ENCODE assay signal across 8 mouse cellular contexts in genomic region chr16:45967471-45967870, GRCm38 (mm10). TPM values are rescaled to one million over a fixed set of nuclear protein-coding genes. Genes with fewer than 3 reads are reported as not detected.
DNase-seq lines count a peak whose midpoint lies in the region; ATAC-seq and TF ChIP-seq lines count a peak whose summit lies in the region.

No protein-coding gene starts in this region.

- no peak overlapping the region for H3K4me3 ChIP-seq in kidney, adult 2 months (ENCODE audit: insufficient read depth, low read depth, low read length)
- no peak overlapping the region for H3K4me3 ChIP-seq in limb, embryonic 10.5 days
- no peak overlapping the region for H3K4me3 ChIP-seq in midbrain, embryonic 16.5 days (ENCODE audit: low read depth, low read length)

- TF ChIP-seq CTCF in kidney, adult 2 months (conservative IDR thresholded peaks at IDR 0.05; ENCODE audit: insufficient read depth, insufficient read length, low read depth, low read length), result peak; percentile 92

- TF ChIP-seq POLR2A in kidney, adult 2 months (IDR thresholded peaks at IDR 0.05; ENCODE audit: low read depth, low read length), result no peak

- ATAC-seq in midbrain, embryonic 16.5 days, result peak; percentile 92

- peak overlapping the region; percentile 93; the same call in 1 of the 2 replicates for H3K27ac ChIP-seq in kidney, adult 2 months (ENCODE audit: insufficient read depth, low read depth, low read length)
- H3K27ac ChIP-seq in limb, embryonic 10.5 days, result no peak overlapping the region
- H3K27ac ChIP-seq in midbrain, embryonic 16.5 days (ENCODE audit: low read length), result no peak overlapping the region

- H3K9me3 ChIP-seq in limb, embryonic 10.5 days (replicated peaks), result no peaks in the 10 kb centered on the region
- H3K9me3 ChIP-seq in midbrain, embryonic 16.5 days (replicated peaks; ENCODE audit: control insufficient read depth, low read length, poor library complexity, severe bottlenecking), result no peaks in the 10 kb centered on the region

- peaks cover 6% of the 10 kb centered on the region; the same call in 1 of the 2 replicates for H3K4me1 ChIP-seq in kidney, adult 2 months (ENCODE audit: control insufficient read depth, insufficient read depth, low read length)
- H3K4me1 ChIP-seq in limb, embryonic 10.5 days, result no peaks in the 10 kb centered on the region
- H3K4me1 ChIP-seq in midbrain, embryonic 16.5 days (ENCODE audit: control insufficient read depth, insufficient read depth, low read length), result no peaks in the 10 kb centered on the region

- no peaks in the 10 kb centered on the region for H3K27me3 ChIP-seq in kidney, adult 2 months (replicated peaks; ENCODE audit: control insufficient read depth, insufficient read depth, low read length)
- no peaks in the 10 kb centered on the region for H3K27me3 ChIP-seq in limb, embryonic 10.5 days (ENCODE audit: low read depth, poor library complexity, severe bottlenecking)
- no peaks in the 10 kb centered on the region for H3K27me3 ChIP-seq in midbrain, embryonic 16.5 days (ENCODE audit: control insufficient read depth, insufficient read depth, low read depth, low read length)

- DNase-seq in 3134 (ENCODE audit: extremely low read depth, insufficient read length, low spot score), result peak; percentile 33
- DNase-seq in adrenal gland, postnatal 10 days, result peak; percentile 83
- DNase-seq in embryo, embryonic 9.5 days (ENCODE audit: extremely low spot score), result peak; percentile 71
- DNase-seq in heart, adult 18-20 months, result peak; percentile 78 to 89
- DNase-seq in kidney, adult 2 months, result peak; percentile 89
- peak; percentile 90 for DNase-seq in limb, embryonic 10.5 days (ENCODE audit: low spot score)
- DNase-seq in spleen, postnatal 36 days (ENCODE audit: low spot score in 2 of 2), result peak; percentile 18 to 19

- no peak overlapping the region for H3K4me2 ChIP-seq in midbrain, embryonic 16.5 days (ENCODE audit: low read length)

- WGBS in kidney, adult 2 months, result 3% methylated on average over 7 of the region's 7 CpGs
- 17% methylated on average over 7 of the region's 7 CpGs for WGBS in limb, embryonic 10.5 days
- WGBS in midbrain, embryonic 16.5 days, result 11% methylated on average over 7 of the region's 7 CpGs

- no peaks in the 10 kb centered on the region for H3K36me3 ChIP-seq in kidney, adult 2 months (ENCODE audit: control insufficient read depth, insufficient read depth, low read length)
- H3K36me3 ChIP-seq in limb, embryonic 10.5 days, result no peaks in the 10 kb centered on the region
- H3K36me3 ChIP-seq in midbrain, embryonic 16.5 days (ENCODE audit: control insufficient read depth, insufficient read depth, low read length), result peaks cover 2% of the 10 kb centered on the region; the same call in 1 of the 2 replicates

- no peak overlapping the region for H3K9ac ChIP-seq in midbrain, embryonic 16.5 days (ENCODE audit: low read depth, low read length)

RNA-seq across cellular contexts. Expression of gene Phldb2, which starts 14.1 kb away (rescaled TPM):
- 10 to 100 TPM; 34.3 to 46.2 TPM for total RNA-seq in adrenal gland, postnatal 10 days (2021)
- 10 to 100 TPM in 1 of 2 experiments, 1 to 10 TPM in 1; 9.6 to 10.7 TPM for total RNA-seq in heart, adult 18-20 months (2021)
- polyA plus RNA-seq in kidney, adult 2 months (2012; rRNA removed), result 55.4 and 73.5 TPM in 2 replicates
- 38.9 and 50.2 TPM in 2 replicates for polyA plus RNA-seq in limb, embryonic 10.5 days (2016; fragmentation: Nextera tagmentation; extraction: Ambion mirVana)
- 6.6 and 6.9 TPM in 2 replicates for polyA plus RNA-seq in midbrain, embryonic 16.5 days (2015; fragmentation: Nextera tagmentation; extraction: Ambion mirVana)

RNA-seq across cellular contexts. Expression of gene Plcxd2, which starts 42.5 kb away (rescaled TPM):
- total RNA-seq in adrenal gland, postnatal 10 days (2021), result 1 to 10 TPM; 2.5 to 2.7 TPM
- under 1 TPM; 0.15 to 0.26 TPM for total RNA-seq in heart, adult 18-20 months (2021)
- 1.4 and 1.7 TPM in 2 replicates for polyA plus RNA-seq in kidney, adult 2 months (2012; rRNA removed)
- 0.92 and 1.1 TPM in 2 replicates for polyA plus RNA-seq in limb, embryonic 10.5 days (2016; fragmentation: Nextera tagmentation; extraction: Ambion mirVana)
- polyA plus RNA-seq in midbrain, embryonic 16.5 days (2015; fragmentation: Nextera tagmentation; extraction: Ambion mirVana), result 15.5 and 16.2 TPM in 2 replicates

Comparison
In these comparisons a context has a peak if more than half of its experiments do, and no peak if none do; other contexts are left out.
1. DNase-seq: peak in every context shown above with its lines; median percentile 90 in limb, embryonic 10.5 days; 89 in kidney, adult 2 months; 84 in heart, adult 18-20 months; 83 in adrenal gland, postnatal 10 days; 71 in embryo, embryonic 9.5 days; 33 in 3134; 18 in spleen, postnatal 36 days.